Mouse (Mus musculus) left cerebral cortex, postnatal 14 days (tissue): ENCODE measurements at regions not wholly inside any gene's neighbourhood (a gene's known extent, or its start where the extent isn't known, plus 50 kb on each side); places are given as distances from the start of the nearest gene placed in this dataset.

Experiments
- DNase-seq, 2 experiments: peaks; one replicate each; pipeline ENCODE4 v3.0.0; 2021 to 2022; ENCODE audit warnings: low spot score in 2 of 2, mixed read lengths in 1 of 2
- intact Hi-C: fragments of 180-260 bp; cut with DNase I; formaldehyde crosslinking; loops from one replicate; pipeline ENCODE4 v1.15.1; 2025

GRCm38 (mm10) chr16:86159021-86159815 lies 257.6 kb upstream of the Adamts5 start:
- intact Hi-C loops = no loop called here
- DNase-seq = no peak

DNA sequence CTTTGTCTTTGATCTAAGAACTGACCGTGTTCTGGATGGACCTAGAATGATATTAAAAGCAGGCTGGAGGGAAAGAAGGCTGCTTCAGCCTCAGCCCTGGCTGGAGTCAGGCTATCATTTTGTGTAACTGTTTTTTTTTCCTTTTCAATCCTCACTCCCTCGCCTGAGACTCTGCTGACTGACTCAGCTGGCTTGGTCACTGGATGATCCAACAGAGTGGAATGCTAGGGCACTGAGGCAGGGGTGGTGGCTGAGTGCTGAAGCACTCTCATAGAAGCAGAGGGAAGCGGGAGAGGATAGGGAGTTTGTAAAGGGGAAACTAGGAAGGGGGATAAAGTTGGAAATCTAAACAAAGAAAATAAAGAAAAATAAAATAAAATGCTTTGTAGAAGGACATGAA lies 236.5 kb upstream of the Adamts5 start:
- intact Hi-C loops = no loop called here

GRCm38 (mm10) chr16:86136169-86136568 lies 234.5 kb upstream of the Adamts5 start:
- intact Hi-C loops = no loop called here
- DNase-seq = no peak

More for the DNA sequence above, 236.5 kb upstream of the Adamts5 start:
- DNase-seq = no peak

GRCm38 (mm10) chr16:86127391-86127790 lies 225.8 kb upstream of the Adamts5 start:
- intact Hi-C loops = no loop called here
- DNase-seq = no peak

GRCm38 (mm10) chr16:86124182-86124581 lies 222.6 kb upstream of the Adamts5 start:
- intact Hi-C loops = no loop called here
- DNase-seq = no peak

GRCm38 (mm10) chr16:86122936-86123335 lies 221.3 kb upstream of the Adamts5 start:
- intact Hi-C loops = no loop called here
- no peak for DNase-seq

- intact Hi-C loops = no loop called here
- no peak for DNase-seq
Observed at GRCm38 (mm10) chr16:86117959-86118358, 216.3 kb upstream of the Adamts5 start.

- intact Hi-C loops = no loop called here
- DNase-seq = no peak
Observed at GRCm38 (mm10) chr16:86115587-86116376, 214.2 kb upstream of the Adamts5 start.

- intact Hi-C loops = no loop called here
- no peak for DNase-seq
Observed at GRCm38 (mm10) chr16:86094461-86094860, 192.8 kb upstream of the Adamts5 start.

- no peak for DNase-seq
- intact Hi-C loops = no loop called here
Observed at GRCm38 (mm10) chr16:86090175-86090574, 188.5 kb upstream of the Adamts5 start.

DNA sequence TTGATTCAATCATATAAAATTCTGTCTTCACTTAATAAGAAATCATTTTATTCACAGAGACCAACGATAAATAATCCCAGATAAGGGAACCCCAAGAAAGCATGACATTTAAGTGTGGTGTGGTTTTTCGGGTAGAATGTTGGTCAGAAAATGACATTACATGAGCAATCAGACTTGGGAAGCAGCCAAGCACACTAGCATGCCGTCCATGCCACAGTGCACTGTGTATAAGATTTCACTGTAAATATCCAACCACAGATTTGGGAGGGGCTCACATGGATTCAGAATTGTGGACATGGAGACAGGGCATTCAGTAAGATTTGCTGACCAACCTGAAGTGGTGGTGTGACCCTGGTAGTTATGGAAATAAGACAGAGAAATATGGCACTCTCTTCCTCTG lies 185.8 kb upstream of the Adamts5 start:
- intact Hi-C loops = no loop called here
- DNase-seq = no peak

DNA sequence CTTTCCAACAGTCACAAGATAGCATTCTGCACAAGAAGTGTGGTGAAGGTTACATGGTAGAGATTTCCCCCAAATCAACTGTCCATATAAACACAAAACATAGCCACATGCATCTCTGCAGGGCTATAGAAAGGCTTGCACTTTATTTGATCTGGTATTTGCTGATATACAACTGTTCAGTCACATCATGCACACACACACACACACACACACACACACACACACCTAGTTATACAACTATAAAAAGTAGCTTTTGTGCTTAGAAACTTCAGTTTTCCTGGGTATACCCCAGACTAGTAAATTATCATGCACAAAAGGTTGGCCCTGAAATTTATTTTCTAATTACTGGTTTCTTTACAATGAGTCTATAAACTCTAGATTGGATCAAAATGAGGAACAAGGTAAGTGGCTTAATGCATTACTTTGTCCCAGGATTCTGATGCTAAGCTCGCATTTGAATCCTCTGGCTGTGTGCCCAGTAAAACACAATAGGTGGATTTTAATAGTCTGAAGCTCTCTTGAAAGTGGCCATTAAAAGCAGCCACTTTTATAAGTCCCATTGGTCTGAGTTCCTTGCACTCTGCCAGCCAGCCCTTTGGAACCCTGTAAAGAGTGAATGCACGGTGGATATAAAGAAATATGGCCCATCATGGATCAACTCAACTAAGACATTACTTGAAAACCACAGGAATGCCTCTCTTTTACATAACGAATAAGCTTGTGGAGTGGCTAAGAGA lies 166.2 kb upstream of the Adamts5 start:
- DNase-seq = no peak
- intact Hi-C loops = no loop called here

- intact Hi-C loops = no loop called here
- no peak for DNase-seq
Observed at GRCm38 (mm10) chr16:86060087-86060486, 158.5 kb upstream of the Adamts5 start.

DNA sequence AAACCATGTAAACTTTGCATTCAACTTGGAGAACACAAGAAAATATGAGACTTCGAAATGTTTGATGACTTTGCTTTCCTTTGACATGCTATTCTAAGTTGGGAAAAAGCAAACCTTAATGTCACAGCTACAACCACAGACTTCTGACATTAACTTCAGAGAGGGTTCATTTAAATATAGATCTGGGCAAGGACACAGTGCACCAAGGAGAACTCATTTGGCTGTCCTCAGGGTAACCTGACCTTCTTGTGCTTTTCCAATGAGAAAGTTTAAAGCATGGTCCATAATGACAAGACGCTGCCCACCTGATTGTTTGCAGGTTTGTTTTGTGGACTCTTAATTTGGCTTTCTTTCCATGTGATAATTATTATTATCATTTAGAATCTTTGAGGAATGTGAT lies 143.1 kb upstream of the Adamts5 start:
- intact Hi-C loops = no loop called here
- no peak for DNase-seq

DNA sequence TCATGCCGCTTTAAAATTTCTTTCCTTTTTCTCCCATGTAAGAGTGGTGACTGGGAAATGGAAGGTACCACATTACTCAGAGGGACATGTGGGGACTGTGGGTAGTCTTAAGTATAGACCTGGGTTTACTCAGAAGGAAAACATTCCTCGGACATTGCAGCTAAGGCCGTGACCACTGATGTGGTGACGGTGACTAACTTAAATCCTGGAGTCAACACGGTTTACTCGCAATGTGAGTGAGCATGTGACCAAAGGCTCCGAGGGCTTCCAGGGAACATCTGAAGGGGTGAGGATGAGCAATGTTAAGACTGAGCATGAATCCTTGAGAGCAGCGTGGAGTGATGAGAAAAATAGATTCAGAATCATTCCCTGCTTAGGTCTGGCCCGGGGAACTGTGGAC lies 133.1 kb upstream of the Adamts5 start:
- intact Hi-C loops = no loop called here

GRCm38 (mm10) chr16:86027700-86028099 lies 126.1 kb upstream of the Adamts5 start:
- no peak for DNase-seq
- intact Hi-C loops = no loop called here

More for the DNA sequence above, 133.1 kb upstream of the Adamts5 start:
- no peak for DNase-seq

DNA sequence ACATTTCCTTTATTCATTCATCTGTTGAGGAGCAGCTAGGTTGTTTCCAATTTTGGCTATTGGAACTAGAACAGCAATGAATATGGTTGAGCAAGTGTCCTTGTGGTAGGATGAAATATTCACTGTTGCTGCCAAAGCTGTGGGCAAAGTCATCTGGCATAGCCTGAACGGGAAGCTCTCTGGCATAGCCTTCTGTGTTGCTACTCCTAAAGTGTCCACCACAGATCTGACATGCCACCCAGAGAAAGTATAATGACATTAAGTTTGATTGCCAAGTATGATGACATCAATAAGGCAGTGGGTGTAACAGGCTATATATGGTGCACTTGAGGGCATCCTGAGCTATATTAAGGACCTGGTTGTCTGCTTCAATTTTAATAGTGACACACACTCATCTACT lies 113.7 kb upstream of the Adamts5 start:
- DNase-seq = peak in 1 of 2 experiments; percentile 3
- intact Hi-C loops = no loop called here

DNA sequence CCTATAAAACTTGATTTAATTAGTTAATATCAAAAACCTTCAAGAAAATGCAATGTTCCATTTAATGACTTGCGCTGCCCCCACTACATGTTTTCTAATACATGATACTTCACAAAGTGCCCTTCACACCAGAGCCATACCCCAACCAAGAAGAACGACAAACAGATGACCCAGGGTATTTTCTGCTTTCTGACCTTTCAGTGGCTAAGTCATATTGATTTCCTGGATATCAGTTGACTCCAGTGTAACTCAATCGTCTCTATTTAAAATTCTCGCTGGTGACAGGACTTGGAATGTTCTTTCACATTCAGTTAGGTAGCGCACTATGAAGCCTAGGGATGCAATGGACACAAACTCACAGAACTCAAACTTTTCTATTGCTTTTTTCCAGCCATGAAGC lies 109.4 kb upstream of the Adamts5 start:
- intact Hi-C loops = no loop called here
- no peak for DNase-seq

DNA sequence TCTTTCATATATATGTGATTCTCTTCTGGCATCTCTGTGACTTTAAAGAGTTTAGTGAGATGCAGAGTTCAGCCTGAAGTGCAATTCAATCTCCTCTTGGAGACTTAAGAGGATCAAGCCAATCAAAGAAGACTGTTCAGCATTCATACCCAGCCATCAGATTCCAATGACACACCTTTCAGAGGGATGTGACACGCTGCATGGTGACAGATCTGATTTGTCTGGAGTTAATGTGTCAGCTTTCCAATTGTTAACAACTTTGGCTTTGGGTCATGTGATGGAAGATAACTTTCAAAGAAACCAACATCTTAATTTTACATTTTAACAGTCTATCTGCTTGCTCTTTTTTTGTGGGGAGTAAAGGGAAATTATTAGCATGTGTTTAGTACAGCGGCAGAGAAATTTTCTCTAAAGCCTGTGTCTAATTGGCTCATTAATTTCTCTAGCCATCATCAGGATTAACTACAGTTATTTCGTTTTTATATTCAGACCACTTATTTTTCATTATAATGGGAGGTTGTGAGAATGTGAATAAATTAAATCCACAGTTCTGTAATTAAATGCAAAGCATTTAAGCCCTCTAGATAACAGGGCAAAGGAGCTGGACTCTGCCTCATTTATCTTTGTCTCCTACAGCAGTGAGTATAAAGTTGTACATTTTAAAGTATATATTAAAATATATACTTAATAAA lies 108.2 kb upstream of the Adamts5 start:
- no peak for DNase-seq
- intact Hi-C loops = no loop called here

DNA sequence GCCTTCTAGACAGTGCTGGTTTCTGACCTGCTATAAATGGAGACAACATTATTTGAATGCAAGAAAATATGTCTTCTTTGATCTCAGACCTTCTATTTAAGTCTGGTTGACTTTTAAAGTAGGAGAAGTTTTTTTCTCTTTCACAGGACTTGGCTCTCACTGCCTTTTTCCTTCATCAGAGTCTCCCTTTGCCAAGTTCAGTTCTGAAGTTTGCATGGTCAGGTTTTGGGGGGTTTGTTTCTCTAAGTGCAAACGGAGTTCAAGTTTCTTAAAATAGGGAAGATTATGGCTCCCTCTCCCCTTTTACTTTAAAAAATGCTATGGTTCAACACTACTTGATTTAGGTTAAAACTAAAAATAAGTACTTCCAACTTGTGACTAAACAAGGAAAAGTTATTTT lies 106.2 kb upstream of the Adamts5 start:
- DNase-seq = no peak

More for the DNA sequence above, 106.2 kb upstream of the Adamts5 start:
- intact Hi-C loops = no loop called here
